Mouse (Mus musculus): ENCODE measurements around the gene Htr1f. TPM values are rescaled to one million over a fixed set of nuclear protein-coding genes. Genes with fewer than 3 reads are reported as not detected.

The Htr1f gene
- total RNA-seq, 2 experiments from 2014 or later = 5.9 to 6.6 TPM

DNA sequence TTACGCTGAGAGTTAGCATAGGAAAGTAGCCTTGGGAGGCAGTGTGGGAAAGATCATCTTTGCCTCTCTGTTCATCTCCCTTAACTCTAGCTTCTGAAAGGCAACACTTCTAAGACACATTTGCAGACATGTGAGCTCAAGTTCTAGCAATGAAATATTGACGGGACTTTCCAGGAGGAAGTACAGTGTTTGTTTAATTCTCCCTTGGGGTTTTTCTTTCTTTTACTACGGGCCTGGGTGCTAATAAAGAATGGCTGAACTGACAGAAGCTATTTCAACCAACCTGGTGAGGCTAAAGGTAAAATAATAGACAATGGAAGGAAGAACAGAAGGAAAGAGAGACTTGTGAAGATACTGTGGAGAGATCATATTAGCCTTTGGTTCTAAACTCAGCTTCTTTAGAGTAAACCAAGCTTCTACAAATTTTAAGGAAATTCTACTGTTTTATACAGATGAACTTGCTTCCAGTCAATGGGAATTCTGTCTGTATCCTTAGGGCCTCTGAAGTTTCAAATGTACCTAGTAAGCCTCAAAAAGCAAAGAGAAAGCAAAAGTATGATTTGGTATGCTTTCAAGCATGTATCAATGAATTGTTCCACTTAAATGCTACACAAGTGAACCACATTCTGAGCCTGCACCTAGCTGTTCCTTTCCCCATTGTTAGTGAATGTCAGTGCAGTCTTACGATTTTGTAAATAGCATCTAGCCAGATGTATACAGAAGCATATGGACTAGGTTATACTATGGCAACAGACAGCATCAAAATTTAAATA is 131.9 kb downstream of the Htr1f start:
- DNase-seq (ENCODE audit: low spot score in 2 of 2) = no peak

DNA sequence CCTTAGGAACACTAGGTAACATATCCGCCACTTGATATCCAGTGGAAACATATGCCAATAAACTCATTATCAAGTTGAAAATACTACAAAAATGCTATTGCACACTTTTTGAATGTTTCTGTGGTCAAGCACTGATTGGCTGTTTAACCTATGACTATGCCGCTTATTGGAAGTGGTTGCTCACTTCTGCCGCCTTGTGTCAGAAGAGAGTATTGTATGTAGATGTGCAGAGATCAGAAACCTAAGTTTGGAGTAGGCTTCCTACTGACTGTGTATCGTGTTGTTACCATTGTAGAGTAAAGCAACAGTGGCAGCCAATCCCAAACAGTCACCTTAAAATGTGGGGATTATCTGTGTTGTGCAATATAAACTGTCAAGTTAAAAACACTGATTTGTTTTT is 144.0 kb downstream of the Htr1f start:
- no peak for DNase-seq (ENCODE audit: low spot score in 2 of 2)

DNA sequence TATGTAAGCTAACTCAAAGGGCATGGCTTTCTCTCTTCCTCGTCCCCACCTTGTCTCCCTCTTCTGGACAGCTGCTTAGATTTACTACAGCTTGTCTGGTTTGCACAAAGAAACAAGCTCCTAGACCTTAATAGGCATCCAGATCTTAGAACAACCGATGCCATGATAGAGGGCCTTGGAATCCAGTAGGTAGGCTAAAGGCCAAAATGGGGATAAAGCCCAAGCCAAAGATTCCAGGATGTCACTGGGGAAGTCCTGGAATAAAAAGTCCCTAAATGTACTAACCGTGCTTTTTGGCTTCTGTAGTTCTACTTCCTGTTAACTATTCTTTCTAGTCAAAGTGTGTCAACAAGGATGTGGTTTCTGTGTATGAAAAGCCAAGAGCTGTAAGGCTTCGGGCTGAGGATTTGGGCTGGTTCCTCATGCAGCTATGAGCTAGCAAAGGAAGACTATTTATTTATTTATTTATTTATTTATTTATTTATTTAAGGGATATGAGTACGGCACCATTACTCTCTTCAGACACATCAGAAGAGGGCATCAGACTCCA is 163.9 kb downstream of the Htr1f start:
- no peak for DNase-seq (ENCODE audit: low spot score in 2 of 2)

DNA sequence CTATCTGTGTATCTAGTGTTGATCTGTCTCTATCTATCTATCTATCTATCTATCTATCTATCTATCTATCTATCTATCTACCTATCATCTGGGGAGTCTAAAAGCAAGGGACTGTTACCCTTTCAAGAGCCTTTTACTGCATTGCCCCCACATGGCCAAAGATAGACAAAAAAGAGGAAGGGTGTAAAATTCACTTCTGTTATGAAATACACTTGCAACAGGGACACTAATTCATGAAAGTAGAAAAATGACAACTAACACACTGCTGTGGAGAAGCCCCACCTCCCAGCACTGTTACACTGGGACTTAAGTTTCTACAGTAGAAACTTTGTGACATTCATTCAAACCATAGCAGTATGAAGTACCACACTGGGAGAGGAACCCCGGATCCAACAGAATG is 170.9 kb downstream of the Htr1f start:
- no peak for DNase-seq (ENCODE audit: low spot score in 2 of 2)

DNA sequence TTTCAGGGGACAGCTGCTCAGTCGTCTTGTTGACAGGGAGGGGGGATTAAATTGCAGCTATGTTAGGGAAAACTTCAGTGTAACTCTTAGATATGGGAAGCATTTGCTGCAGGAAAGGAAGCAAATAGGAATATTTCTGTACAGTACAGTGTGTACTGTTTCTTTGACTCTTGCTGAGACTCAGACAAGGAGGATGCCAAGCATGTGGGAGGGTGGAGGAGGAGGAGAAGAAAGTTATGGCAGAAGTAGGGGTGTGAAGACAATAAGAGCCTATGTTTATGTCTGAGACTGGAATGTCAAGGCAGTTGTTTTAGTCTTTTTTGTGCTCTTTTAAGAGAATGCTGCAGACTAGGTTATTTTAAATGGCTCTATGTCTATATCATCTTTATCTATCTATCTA is 171.6 kb downstream of the Htr1f start:
- DNase-seq (ENCODE audit: low spot score in 2 of 2) = peak; percentile 36 to 62

DNA sequence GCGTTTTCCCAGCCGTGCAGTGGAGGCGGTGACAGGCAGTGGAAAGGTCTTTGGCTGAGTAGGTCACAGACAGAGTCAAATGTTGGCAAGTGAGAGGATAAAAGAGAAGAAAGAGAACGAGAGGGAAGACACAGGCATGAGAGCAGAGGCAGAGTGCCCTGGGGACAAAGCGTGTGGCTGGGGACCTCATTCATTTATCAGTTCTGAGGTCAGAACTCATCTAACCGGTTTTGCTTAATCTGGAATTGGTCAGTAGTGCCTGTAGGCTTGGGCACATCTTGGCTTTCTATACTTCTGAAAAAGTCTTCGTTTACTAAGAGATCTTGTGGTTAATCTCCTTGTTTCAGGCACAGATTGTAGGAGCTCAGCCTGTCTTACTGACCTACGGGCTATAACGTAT is 182.2 kb downstream of the Htr1f start:
- no peak for DNase-seq (ENCODE audit: low spot score in 2 of 2)

DNA sequence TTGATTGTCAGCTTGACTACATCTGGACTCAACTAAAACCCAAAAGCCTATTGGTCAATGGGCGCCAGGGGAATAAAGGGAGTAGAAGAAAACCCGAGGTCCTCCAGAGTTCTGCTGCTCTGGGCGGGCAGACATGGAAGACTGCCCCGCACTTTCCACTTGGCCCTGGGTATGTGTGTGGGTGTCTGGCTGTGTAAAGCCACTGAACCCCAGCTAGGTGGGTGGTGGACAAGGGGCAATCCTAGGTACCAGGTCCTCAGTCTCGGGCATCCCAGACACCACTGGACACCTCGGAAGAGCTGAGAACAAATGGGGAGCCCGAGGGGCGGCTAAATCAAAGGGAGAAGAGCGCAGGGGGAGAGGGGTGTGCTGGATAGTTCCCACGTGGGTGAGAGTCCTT is 196.9 kb downstream of the Htr1f start:
- DNase-seq (ENCODE audit: low spot score in 2 of 2) = no peak

DNA sequence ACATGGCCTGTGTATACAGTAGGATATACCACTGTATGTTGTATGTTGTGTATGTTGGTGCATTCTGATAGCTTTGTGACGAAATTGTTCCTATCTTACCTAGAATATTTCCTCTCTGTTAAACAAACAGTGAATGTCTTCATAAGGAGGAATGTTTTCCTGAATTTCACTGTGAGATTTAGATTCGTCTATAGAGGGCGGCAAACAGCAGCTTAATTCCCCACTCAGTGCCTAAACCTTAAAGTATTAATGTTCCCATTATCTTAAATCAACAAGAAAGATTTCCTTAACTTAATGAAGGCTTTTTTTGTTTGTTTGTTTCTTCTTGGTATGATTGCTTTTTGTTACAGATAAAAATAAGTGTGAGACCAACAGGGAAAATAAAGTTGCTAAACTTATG is 198.5 kb downstream of the Htr1f start:
- peak; percentile 10 to 12 for DNase-seq (ENCODE audit: low spot score in 2 of 2)

DNA sequence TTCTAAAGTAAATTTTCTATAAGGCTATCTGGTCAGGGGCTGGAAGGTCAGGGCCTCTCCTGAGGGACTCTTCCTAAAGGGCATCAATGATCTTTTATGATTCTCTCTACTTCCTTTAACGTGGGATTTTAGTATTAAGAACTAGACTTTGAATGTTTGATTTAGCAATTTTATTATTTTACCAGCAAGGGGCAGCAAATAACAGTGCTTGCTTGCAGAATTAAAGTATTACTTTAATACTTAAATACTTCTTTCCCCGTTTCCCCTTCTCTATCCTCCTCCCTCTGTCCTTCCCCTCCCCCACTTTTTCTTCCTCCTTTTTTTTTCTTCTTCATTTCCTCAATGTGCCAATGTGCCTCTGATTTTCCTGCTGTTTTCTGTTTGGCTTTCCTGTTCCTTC is 202.3 kb downstream of the Htr1f start:
- no peak for DNase-seq (ENCODE audit: low spot score in 2 of 2)

DNA sequence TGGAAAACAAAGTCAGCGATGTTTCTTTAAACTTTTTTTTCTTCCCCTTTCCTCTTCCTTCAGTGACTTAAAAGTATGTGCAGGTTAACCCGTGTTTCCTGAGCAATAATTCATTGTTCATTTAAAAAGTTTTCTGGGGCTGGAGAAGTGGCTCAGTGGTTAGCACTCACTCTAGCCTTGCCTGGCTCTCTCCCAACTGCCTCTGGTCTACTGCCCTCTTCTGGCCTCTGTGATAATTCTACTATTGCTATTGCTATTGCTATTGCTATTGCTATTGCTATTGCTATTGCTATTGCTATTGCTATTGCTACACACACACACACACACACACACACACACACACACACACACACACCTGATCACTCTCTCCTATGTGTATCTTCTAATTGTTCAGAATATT is 206.6 kb downstream of the Htr1f start:
- no peak for DNase-seq (ENCODE audit: low spot score in 2 of 2)

DNA sequence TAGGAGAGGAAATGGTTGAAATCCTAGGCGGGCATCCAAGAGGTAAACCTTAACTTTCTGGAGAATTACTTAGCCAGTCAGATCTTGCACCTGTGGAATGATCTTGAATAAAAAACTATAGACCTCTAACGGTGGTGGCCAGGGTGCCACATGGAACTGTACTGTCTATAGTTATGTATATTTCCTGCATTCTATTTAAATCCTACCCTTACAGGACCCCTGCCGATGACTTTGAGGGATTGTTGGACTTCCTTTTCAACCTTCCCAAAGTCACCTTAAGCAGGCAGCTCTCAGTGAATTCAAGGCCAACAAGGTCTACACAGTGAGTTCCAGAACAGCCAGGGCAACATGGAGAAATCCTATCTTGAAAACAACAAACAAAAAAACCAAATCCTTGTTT is 216.2 kb downstream of the Htr1f start:
- DNase-seq (ENCODE audit: low spot score in 2 of 2) = no peak

DNA sequence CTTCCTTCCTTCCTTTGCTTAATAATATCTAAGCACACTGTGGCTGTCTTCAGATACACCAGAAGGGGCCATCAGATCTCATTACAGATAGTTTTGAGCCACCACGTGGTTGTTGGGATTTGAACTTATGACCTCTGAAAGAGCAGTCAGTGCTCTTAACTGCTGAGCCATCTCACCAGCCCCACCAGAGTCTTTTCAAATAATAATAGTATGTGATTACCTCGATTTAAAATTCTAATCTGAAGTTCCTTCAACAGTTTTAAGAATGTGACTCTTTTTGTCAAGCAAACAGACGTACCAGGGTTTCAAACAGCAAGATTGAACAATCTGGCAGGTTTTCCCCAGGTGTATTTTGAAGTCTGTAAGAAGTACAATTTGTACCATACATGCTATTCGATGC is 220.1 kb downstream of the Htr1f start:
- DNase-seq (ENCODE audit: low spot score in 2 of 2) = no peak

DNA sequence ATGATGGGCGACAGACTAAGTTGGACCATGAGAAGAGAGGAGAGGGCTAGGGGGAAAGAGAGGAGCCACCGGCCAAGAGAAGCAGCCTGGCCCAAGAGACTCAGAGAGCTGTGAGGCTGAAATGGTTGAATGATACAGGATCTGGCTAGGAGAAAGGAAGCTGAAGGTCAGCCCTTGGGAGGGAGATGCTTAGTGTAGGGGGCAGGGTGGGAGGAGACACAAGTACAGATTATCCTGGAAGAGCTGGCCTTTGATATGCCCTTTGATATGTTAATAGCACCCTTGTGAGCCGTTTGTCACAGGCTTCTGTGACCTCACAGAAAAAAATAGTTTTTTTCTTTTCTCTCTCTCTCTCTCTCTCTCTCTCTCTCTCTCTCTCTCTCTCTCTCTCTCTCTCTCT is 220.5 kb downstream of the Htr1f start:
- no peak for DNase-seq (ENCODE audit: low spot score in 2 of 2)

DNA sequence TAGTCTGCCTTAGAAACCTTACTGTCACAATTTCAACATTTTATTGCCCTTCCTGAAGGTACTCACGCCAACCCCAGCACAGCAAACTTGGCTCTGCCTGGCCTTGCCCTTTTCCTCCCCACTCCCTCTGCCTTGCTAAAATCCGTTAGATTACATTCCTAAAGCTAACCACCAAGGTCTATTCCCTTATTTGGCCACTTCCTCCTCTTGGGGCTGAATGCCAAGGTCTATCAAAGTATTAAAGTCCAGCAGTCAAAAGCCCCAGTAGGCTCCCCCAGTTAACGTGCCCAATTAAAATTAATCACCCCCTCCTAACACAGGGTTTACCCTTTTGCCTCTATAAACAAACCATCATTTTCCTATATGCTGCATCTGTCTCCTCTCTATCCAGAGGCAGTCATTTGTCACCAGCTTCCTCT is 221.2 kb downstream of the Htr1f start:
- no peak for DNase-seq (ENCODE audit: low spot score in 2 of 2)

DNA sequence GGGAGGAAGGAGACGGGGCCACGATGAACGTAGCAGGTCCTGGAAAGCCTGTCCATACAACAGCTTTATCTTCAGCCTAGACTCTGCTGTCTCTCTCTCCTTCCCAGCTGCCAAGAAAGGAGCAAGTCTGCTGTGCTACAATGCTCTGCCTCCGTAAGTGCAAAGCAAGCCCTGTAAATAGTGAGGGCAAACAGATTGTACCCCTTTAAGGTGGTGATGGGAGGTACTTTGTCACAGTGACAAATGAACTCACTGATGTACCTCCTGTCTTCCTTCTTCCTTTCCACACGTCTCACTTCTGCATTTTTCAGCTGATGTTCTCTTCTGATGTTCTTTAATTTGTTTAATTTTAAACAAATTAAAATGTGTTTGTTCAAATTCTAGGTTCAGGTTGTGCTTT is 221.8 kb downstream of the Htr1f start:
- DNase-seq (ENCODE audit: low spot score in 2 of 2) = no peak

DNA sequence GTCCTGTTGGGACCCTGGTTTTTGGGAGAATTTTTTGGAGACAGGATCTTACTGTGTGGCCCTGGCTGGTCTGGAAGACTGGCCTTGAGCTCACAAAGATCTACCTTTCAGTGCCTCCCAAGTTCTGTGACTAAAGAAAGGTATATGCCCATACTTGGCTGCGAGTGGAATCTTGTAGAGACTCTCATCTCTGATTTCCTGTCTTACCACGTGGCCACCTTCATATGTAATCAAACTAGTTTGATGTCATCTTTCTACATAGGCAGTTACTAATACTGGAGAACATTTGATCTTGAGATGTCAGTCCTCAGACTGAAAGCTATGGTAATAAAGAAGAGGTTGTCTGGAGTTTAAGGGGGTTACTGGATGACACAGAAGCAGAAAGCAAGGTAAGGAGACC is 224.2 kb downstream of the Htr1f start:
- DNase-seq (ENCODE audit: low spot score in 2 of 2) = no peak

DNA sequence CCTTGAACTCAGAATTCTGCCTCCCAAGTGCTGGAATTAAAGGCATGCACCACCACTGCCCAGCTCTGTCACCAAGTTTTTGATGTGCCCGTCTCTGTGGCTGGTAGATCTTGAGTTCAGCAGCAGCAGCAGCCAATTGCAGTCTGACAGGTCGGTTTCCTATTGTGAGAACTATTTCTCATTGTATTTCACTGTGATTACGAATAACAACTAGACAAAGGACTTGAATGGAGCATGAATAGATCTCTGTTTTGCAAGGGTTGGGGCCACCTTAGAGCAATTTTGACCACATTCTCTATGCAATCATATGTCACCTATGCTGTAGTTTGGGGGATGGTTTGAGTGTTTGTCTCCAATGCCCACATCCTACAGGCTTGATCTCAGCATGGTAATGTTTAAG is 224.7 kb downstream of the Htr1f start:
- no peak for DNase-seq (ENCODE audit: low spot score in 2 of 2)

DNA sequence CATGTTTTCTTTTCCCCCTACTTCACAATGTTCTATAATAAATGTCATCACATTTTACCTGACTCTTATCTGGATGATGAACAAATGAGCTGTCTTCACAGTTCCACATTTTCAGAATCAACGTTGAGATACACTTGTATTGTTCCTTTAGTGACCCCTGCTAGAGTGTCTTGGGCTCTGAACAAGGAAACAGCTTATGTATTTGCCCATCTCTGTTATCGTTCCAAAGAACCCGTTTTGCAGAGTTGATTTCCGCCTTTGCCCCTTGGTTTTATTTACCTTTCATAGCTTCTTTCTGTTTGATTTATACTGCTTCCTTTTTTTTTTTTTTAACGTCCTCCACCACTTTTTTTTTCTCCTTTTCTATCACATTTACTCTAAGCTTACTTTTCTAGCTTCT is 225.9 kb downstream of the Htr1f start:
- DNase-seq (ENCODE audit: low spot score in 2 of 2) = no peak

DNA sequence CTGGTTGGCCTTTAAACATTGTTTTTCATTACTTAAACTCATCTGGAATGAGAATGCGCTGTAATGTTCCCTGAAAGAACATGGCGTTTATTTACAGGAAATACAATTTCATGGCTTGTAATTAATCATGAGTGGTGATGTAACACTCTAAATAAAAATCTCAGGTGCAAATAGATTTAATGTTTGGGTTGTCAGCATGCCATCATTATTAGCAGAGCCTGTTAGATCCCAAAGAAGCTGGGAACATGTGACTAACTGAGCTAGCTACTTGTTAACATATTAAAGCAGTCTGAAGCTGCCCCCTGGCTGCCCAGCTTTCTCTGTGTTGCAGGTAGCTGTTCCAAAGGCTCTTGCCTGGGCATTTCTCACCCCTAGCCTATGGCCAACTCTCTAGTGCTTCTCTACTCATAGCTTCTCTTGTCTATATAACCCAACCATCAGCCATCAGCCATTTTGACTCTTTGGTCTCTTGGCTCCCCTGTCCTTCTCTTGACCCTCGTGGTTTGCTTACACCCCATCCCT is 227.0 kb downstream of the Htr1f start:
- DNase-seq (ENCODE audit: low spot score in 2 of 2) = no peak

DNA sequence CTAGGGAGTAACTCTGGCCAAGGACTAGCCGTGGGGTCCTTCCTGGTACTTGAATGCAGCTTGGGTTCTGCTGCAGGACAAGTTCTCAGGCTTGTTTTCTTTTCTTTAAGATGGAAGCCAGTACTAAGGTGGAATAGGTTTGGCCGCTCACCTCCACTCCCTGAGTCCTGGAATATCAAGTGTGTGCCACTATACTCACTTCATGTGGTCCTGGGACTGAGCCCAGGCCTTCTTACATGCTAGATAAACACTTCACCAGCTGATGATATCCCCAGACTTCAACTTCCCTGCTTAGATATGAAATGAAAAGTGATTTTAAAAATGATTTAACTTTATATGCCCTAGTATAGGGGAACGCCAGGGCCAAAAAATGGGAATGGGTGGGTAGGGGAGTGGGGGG is 228.3 kb downstream of the Htr1f start:
- DNase-seq (ENCODE audit: low spot score in 2 of 2) = no peak

DNA sequence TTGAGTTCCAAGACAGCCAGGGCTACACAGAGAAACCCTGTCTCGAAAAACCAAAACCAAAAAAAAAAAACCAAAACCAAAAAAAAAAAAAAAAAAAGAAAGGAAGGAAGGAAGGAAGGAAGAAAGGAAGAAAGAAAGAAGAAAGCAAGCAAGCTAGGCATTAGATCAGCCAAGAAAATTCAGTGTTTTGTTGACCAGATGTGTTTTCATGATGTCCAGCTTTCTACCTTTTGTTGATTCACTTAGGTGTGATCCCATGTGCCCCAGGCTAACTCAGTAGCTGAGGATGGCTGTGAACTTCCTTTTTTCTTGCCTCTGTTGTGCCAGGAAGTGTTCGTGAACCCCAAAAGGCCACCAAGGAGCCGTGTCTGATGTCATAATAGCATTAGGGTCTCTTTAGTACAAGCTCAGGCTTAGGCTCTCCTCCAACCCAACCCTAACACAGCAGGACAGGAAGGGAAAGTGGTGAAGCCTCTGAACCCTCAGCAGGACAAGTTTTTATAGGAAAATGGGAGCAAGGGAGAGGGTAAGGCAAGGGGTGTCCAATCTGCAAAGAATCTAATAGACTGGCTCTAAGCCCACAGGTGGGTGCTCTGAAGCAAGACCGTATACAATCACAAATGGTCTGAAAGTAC is 228.9 kb downstream of the Htr1f start:
- no peak for DNase-seq (ENCODE audit: low spot score in 2 of 2)

DNA sequence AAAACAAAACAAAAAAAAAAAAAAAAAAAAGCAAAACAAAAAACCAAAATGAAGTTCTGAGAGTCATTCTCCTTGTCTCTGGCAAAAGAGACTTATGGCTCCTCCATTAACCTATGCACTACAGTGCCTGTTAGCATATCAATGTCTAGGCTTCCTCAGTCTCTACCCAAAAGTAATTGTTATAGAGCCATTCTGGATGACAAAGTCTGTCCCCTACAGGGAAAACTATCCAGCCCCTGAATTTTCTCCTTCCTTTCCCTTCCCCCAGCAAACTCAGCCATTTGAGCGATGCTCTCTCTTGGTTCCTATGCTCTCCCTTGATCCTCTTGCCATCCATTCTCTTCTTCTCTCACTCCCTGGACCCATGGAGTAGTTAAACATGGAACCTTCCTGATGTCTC is 229.8 kb downstream of the Htr1f start:
- DNase-seq (ENCODE audit: low spot score in 2 of 2) = no peak

DNA sequence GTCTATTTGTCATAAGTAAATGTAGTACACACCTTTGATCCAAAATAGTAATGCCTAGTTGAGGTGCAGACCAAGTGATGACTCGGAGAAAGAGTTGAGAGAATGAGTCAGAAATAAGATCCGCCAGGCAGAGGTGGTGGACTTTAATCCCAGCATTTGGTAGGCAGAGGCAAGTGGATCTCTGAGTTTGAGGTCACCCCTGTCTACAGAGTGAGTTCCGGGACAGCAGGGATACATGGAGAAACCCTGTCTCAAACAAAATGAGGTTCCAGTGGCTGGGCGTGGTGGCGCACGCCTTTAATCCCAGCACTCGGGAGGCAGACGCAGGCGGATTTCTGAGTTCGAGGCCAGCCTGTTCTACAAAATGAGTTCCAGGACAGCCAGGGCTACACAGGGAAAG is 230.3 kb downstream of the Htr1f start:
- DNase-seq (ENCODE audit: low spot score in 2 of 2) = no peak

All from left cerebral cortex, adult 18-20 months (tissue).